Mouse (Mus musculus) activated CD4-positive, CD25-positive, alpha-beta regulatory T cell, adult 4 months (primary cell): Measurements from ENCODE around the gene Tpk1. TPM values are rescaled to one million over a fixed set of nuclear protein-coding genes. Genes with fewer than 3 reads are reported as not detected.
A peak's percentile ranks its signal among the peaks of the same experiment; 100 is the strongest.

ENCODE experiments used
- ATAC-seq: one replicate; pipeline ENCODE4 v1.8.0; 2017
- polyA plus RNA-seq, 2 experiments: library from polyadenylated mRNA; unstranded; fragments of 100-300 nt; shearing (Covaris generic); gene quantifications; one replicate each; pipeline ENCODE4 v1.2.1; 2017

Tpk1 gene
- polyA plus RNA-seq: 10 to 100 TPM in 1 of 2 experiments, 1 to 10 TPM in 1; 9.0 to 10.5 TPM

- peak; percentile 91 for ATAC-seq
Observed at GRCm38 (mm10) chr6:43665677-43666546, at the start of gene Tpk1. TSS of gene Tpk1 (minus strand) at chr6:43666278.

DNA sequence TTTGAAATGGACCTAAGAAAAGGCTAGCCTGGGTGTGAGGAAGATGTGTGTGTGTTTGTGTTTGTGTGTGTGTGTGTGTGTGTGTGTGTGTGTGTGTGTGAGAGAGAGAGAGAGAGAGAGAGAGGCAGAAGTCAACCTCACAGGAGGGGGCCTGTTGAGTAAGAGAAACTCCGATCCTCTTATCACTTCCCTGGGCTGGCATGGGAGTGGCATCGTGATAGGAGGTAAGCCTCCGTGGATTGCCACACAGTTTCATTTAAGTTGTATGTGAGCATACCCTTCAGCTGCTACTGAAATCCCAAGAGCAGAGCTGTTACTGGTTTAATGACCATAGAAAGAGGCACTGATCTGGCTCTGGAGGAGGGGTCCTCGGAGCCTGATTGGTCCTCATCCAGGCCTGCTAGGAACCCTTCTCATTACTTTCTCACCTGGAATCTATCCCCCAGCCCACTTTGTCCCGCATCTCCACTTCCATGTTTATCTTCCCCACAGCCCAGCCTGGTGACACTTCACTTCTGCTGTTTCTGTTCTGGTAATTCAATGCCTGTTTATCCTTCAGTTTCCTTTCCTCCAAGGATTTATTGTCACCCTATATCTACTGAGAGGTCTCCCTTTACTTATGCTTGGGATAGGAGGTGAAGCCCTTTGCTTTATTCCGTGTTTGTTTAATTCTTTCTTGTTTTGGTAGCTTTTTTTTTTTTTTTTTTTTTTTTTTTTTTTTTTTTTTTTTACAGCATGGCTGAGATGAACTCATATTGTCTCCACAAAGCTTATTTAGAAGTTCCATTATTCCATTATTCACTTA is 36.9 kb upstream of the Tpk1 start:
- no peak for ATAC-seq

GRCm38 (mm10) chr6:43691863-43692262 is 25.8 kb upstream of the Tpk1 start:
- no peak for ATAC-seq

- ATAC-seq: no peak
Observed at GRCm38 (mm10) chr6:43685985-43686384, 19.9 kb upstream of the Tpk1 start.

DNA sequence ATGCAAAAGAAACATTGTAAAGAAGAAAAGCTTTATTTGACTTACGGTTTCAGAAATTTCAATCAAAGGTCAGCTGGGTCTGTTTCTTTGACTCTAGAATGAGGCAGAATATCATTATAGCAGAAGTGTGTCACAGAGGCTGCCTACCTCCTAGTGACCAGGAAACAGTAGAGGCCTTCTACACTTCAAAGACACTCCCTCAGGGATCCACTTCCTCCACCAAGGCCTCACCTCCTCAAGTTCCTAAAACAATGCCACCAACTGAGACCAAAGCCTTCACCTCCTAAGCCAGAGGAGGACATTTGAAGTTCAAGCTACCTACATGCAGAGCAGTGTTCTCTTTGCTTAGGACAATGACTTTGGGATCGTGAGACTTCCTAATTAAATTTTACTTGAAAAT is 16.5 kb upstream of the Tpk1 start:
- no peak for ATAC-seq

- no peak for ATAC-seq
Observed at GRCm38 (mm10) chr6:43678689-43679212, 12.7 kb upstream of the Tpk1 start.

DNA sequence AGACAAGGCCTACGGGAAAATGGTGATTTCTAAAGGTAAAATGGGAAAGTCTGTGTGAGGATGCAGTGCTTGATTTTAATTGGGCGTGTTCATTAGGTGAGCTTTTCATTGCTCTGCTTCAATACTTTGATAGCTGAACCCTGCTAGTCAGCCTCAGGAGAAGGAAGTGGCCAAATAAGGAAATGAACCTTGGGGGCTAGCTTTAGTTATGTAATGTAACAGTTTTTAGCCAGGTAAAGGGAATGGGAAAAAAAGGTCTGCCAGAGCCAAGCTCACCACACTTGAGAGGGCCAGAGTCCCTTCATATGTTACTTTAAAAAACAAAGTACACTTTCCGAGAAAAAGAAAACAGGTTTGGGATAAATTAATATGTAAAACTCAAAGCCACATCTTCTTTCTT is 11.5 kb upstream of the Tpk1 start:
- no peak for ATAC-seq

- no peak for ATAC-seq
Observed at GRCm38 (mm10) chr6:43676139-43676538, 10.1 kb upstream of the Tpk1 start.

DNA sequence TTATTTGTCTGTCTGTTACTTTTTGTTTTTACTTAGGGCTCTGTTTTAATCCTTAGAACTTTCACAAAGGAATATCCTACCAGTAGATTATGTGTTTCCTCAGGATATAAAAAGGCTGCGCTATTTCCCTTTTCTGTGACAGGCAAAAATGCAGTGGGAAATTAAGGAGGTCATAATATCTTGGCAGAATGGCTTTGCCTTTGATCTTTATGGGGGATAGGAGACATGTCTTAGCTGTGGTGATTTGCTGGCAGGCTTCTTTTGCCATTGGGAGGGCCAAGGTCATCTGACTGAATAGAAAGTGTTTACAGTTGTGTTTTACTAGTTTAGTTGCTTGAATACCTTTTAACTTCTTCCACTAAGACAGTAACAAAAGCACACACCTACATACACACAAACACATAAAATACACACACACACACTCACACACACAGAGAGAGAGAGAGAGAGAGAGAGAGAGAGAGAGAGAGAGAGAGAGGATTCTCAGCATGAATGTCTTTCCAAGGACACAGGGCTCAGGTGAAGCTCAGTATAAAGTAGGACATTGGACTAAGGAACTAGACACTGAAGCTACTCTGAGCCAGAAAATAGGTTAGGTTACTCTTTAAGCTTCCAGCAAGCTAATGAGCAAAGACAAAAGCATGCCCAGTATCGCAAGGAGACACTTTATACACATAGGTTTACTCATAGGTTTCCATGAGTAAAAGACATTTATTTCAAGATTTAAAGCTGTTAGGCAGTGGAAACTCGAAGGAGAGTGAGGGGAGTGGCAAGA is 9.1 kb upstream of the Tpk1 start:
- ATAC-seq: no peak

- ATAC-seq: no peak
Observed at GRCm38 (mm10) chr6:43670939-43671338, 4.9 kb upstream of the Tpk1 start.

- no peak for ATAC-seq
Observed at GRCm38 (mm10) chr6:43667681-43668080, 1.6 kb upstream of the Tpk1 start.

GRCm38 (mm10) chr6:43666611-43667400 is 728 bp upstream of the Tpk1 start:
- no peak for ATAC-seq

DNA sequence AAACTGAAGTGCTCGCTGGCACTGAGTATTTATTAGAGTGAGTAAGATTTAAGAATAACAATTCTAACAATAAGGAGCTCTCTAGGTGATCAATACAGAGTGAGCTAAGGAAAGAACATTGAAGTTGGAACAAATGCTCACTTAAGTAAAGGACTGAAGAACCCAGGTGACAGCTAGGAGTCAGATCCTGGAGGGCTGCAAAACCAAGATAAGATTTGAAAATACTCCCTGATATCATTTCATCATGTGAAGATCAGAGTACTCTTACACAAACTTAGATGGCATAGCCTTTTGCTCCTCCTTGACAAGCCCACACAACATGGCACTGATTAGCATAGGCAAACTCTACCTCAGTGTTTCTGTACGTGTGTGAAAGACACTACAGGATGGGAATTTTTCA is 4.3 kb downstream of the Tpk1 start:
- no peak for ATAC-seq

GRCm38 (mm10) chr6:43658290-43658689 is 7.8 kb downstream of the Tpk1 start:
- no peak for ATAC-seq

- no peak for ATAC-seq
Observed at GRCm38 (mm10) chr6:43657845-43658244, 8.2 kb downstream of the Tpk1 start.

DNA sequence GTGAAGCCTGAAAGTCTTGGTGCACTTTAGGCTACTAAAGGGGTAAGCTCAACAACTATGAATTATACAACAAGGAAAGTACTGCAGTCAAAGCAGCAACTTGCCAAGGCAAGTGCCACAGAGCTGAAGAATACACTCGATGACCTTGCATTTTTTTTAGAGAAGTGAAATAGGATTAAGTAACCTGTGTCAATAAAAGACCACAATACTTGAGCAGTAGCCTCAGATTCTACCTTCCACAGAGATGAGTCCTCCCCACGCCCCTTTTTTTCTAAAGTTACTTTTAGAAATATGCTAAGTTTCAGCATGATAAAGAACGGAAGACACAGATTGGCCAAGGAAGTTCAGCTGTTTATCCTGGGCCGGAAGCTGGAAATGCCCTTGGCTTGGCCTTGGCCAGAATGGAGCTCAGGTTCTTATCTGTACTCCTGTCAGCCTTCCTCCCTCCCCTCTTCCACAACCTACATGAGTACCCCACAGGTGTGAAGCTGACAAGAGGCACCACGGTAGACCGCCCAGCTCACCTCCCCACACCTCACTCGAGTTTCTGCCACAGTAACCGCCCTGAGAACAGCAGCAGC is 11.1 kb downstream of the Tpk1 start:
- ATAC-seq: no peak

DNA sequence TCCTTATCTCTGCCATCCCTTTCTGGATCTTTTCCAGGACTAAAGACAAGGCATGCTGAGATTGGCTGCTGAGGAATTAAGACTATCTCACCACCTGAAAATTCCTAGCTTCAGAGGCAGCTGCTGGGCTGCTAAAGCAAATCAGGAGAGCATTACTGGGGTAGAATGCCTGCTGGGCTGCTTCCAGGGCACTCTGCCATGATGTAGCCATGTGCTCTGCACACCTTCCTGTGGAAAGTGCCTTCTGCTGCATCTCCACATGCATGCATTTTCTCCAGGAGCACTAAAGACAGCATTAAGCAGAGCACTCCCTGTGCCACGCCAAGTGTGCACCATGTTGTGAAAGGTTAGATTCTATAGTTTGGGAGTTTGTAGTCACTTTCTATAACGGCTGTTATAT is 16.6 kb downstream of the Tpk1 start:
- no peak for ATAC-seq

DNA sequence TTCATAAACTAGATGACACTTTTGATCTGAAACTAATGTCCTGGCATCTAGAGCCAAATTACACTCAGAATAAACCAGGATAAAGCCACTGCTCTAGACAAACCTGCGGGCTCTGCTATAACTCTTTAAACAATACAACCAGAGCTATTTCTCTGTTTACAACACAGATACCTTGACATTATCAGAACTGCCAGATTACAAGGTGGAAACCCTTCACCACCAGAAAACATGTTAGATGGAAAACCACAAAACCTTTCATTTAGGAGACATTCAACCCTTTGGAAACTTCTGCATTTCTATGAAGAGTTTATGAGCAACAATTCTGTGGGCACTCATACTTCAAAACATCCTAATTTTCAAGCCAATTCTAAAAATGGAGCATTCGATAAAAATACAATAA is 20.4 kb downstream of the Tpk1 start:
- no peak for ATAC-seq

DNA sequence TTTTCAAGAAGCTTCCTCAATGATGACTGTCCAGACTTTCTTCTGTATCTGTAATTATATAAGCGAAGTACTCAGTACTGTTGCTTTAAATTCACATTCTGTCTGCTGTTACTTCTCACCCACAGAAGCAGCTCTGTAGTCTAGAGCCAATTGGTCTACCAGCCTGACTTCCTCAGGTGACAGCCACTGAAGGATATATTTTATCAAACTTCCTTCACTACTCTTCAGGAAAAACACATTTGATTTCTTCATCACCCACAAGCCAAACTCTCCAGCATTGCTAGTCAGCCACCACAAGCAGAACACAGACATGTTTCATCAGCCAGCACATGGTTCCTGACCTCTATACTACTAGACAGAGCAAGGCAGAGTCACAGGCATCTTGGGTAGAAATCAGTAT is 21.0 kb downstream of the Tpk1 start:
- ATAC-seq: no peak

GRCm38 (mm10) chr6:43643718-43644117 is 22.4 kb downstream of the Tpk1 start:
- ATAC-seq: no peak

- no peak for ATAC-seq
Observed at GRCm38 (mm10) chr6:43642375-43642774, 23.7 kb downstream of the Tpk1 start.

- ATAC-seq: no peak
Observed at GRCm38 (mm10) chr6:43640621-43641020, 25.5 kb downstream of the Tpk1 start.
